Mouse (Mus musculus): ENCODE measurements around the gene Dusp5. TPM values are rescaled to one million over a fixed set of nuclear protein-coding genes. Genes with fewer than 3 reads are reported as not detected.

The Dusp5 gene
- polyA plus RNA-seq, 1 experiment from 2014 or later, result 2.9 TPM

DNA sequence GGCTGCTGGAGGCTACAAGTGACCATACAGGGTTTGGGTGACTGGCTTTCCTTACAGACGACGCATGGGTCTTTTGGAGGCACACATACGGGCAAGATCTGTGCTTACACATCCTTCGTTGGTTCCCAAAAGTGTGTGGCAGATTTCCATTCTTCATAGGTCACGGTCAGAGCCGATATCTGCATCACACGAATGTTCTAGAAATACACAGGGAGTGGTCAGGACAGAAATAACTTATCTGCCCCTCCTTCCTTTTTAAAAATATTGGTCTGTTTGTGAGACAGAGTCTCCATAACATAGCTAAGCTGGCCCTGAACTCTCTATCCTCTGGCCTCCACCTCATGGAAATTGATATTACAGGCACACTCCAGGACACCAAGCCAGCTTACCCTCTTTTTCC, 24.7 kb upstream of the Dusp5 start:
- no peaks in the 10 kb centered on the region for H3K9me3 ChIP-seq (ENCODE audit: control insufficient read depth, low read length)
- 91% methylated on average over 7 of the region's 7 CpGs for WGBS
- no peak overlapping the region for H3K9ac ChIP-seq (ENCODE audit: low read length)
- no peaks in the 10 kb centered on the region for H3K4me1 ChIP-seq (ENCODE audit: control insufficient read depth, insufficient read depth, low read length)
- no peak overlapping the region for H3K4me2 ChIP-seq
- H3K36me3 ChIP-seq (ENCODE audit: control insufficient read depth, insufficient read depth, low read length), result no peaks in the 10 kb centered on the region
- no peak for DNase-seq (ENCODE audit: low spot score, missing footprints)
- no peak for ATAC-seq (ENCODE audit: low FRiP score)
- no peak overlapping the region for H3K4me3 ChIP-seq (ENCODE audit: low read depth, low read length)
- no peaks in the 10 kb centered on the region for H3K27me3 ChIP-seq (ENCODE audit: control insufficient read depth, insufficient read depth, low read length)
- H3K27ac ChIP-seq (ENCODE audit: low read depth, low read length), result no peak overlapping the region

DNA sequence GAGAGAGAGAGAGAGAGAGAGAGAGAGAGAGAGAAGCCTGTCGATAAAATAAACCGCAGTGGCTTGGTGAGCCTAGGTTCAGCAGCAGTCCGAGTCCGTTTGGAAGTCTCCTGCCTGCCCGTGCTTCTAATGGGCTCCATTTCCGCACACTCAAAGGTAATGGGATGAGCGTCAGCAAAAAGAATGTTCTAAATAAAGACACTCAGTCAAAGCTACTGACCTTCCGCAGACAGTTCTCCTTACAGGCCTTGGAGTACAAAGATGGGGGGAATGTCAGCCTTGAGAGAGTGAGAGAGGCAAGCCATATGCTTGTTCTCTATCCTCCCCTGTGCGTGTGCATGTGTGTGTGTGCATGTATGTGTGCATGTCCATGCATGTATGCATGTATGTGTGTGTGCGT, 23.2 kb upstream of the Dusp5 start:
- 85% methylated on average over 10 of the region's 10 CpGs for WGBS
- no peaks in the 10 kb centered on the region for H3K9me3 ChIP-seq (ENCODE audit: control insufficient read depth, low read length)
- ATAC-seq (ENCODE audit: low FRiP score) (no peak), DNase-seq (ENCODE audit: low spot score, missing footprints) (no peak)
- no peaks in the 10 kb centered on the region for H3K27me3 ChIP-seq (ENCODE audit: control insufficient read depth, insufficient read depth, low read length)
- no peak overlapping the region for H3K9ac ChIP-seq (ENCODE audit: low read length)
- H3K27ac ChIP-seq (ENCODE audit: low read depth, low read length), result no peak overlapping the region
- no peaks in the 10 kb centered on the region for H3K4me1 ChIP-seq (ENCODE audit: control insufficient read depth, insufficient read depth, low read length)
- no peaks in the 10 kb centered on the region for H3K36me3 ChIP-seq (ENCODE audit: control insufficient read depth, insufficient read depth, low read length)
- H3K4me2 ChIP-seq, result no peak overlapping the region
- no peak overlapping the region for H3K4me3 ChIP-seq (ENCODE audit: low read depth, low read length)

DNA sequence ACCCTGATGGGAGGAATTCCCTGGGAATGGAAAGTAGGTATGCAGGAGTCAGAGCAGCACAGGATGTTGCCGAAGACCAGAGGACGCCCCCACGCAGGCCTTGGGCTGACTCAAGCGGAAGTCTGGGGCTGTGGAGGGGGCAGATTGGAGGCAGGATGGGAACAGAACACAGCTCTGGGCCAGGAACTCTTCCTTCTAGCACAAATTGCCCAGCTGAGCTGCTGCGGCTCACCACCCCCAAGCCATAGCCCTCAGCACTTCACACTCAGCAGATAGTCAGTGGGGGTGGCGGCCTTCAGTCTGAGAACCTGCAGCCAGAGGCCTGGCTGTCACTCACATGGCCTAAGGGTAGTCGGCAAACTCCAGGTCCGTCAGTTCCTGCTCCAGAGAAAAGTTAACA, 21.4 kb upstream of the Dusp5 start:
- Histone ChIP-seq H3K36me3 (ENCODE audit: control insufficient read depth, insufficient read depth, low read length) (no peaks in the 10 kb centered on the region), H3K4me3 (ENCODE audit: low read depth, low read length) (no peak overlapping the region), H3K4me2 (no peak overlapping the region), H3K9ac (ENCODE audit: low read length) (no peak overlapping the region), H3K4me1 (ENCODE audit: control insufficient read depth, insufficient read depth, low read length) (no peaks in the 10 kb centered on the region), H3K27ac (ENCODE audit: low read depth, low read length) (no peak overlapping the region), H3K27me3 (ENCODE audit: control insufficient read depth, insufficient read depth, low read length) (no peaks in the 10 kb centered on the region), H3K9me3 (ENCODE audit: control insufficient read depth, low read length) (no peaks in the 10 kb centered on the region)
- DNase-seq (ENCODE audit: low spot score, missing footprints) (no peak), ATAC-seq (ENCODE audit: low FRiP score) (no peak)
- WGBS, result 67% methylated on average over 8 of the region's 8 CpGs

DNA sequence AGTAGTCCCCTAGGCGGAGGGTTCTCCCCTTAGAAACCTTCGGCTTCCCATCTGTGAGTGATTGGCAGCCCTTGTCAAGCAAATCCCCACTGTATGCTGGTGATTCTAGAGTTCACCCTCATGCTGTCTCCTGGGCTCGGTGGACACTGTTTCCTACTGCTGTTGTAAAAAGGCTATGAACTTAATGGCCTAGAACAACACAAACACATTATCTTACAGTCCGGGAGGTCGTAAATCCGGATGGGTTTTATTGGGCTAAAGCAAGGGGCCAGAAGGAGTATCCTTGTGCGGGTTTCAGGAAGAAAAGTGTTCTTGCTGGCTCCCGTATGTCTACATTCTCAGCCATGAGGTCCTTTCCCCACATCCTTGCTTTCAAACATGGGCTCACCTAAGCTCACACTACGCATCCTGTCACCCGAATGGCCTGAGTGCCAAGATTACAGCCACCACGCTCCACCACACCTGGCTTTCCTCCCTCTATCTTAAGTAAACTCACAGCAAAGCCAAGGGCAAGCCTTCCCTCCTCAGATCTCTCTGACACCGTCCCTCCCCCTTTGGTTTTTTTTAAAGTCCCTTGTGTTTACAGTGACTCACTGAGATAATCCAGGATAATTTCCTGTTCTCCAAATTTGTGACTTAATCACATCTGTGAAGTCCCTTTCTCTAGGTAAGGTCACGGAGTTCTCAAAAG, 17.5 kb upstream of the Dusp5 start:
- Histone ChIP-seq H3K9me3 (ENCODE audit: control insufficient read depth, low read length) (no peaks in the 10 kb centered on the region), H3K27ac (ENCODE audit: low read depth, low read length) (no peak overlapping the region), H3K4me1 (ENCODE audit: control insufficient read depth, insufficient read depth, low read length) (no peaks in the 10 kb centered on the region), H3K9ac (ENCODE audit: low read length) (no peak overlapping the region), H3K36me3 (ENCODE audit: control insufficient read depth, insufficient read depth, low read length) (no peaks in the 10 kb centered on the region), H3K4me3 (ENCODE audit: low read depth, low read length) (no peak overlapping the region), H3K27me3 (ENCODE audit: control insufficient read depth, insufficient read depth, low read length) (no peaks in the 10 kb centered on the region), H3K4me2 (no peak overlapping the region)
- no peak for DNase-seq (ENCODE audit: low spot score, missing footprints)
- no peak for ATAC-seq (ENCODE audit: low FRiP score)
- WGBS, result 87% methylated on average over 13 of the region's 13 CpGs

DNA sequence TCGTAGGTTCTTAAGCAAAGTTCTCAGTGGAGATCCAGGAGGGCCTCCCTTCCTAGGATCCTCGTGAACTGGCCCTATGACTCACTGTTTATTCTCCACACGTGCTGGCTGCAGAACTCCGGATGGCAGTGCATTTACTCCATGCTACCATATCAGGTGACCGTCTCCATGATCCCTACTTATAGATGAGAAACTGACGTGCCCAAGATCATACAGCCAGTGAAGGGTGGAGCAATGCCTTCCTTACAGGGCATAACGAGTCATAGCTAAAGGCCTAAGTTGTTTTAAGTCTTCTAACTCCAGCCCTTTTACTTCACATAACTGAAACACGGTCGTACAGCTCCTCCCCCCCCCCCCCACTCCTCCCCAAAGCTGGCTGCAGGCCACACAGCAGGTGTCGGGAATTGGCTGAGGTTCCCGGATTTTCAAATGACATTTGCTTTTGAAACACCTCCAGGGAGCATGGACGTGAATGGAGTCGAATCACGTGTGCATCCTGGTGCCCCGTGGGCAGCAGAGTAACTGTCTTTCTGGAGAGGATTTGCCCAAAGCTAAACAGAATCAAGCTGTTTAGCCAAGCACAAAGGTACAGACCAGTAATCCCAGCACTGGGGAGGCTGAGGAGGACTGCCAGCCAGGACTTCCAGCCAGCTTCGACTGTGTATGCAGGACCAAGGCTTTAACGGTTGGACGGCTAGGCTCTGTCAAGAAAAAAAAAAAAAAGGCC, 11.4 kb upstream of the Dusp5 start:
- peaks cover 5% of the 10 kb centered on the region; the same call in 1 of the 2 replicates for H3K4me1 ChIP-seq (ENCODE audit: control insufficient read depth, insufficient read depth, low read length)
- DNase-seq (ENCODE audit: low spot score, missing footprints) (no peak), ATAC-seq (ENCODE audit: low FRiP score) (0 out of 2 replicates have a peak, but pooled peaks have one; percentile 24)
- no peaks in the 10 kb centered on the region for H3K9me3 ChIP-seq (ENCODE audit: control insufficient read depth, low read length)
- no peaks in the 10 kb centered on the region for H3K36me3 ChIP-seq (ENCODE audit: control insufficient read depth, insufficient read depth, low read length)
- no peak overlapping the region for H3K27ac ChIP-seq (ENCODE audit: low read depth, low read length)
- H3K4me3 ChIP-seq (ENCODE audit: low read depth, low read length), result no peak overlapping the region
- no peaks in the 10 kb centered on the region for H3K27me3 ChIP-seq (ENCODE audit: control insufficient read depth, insufficient read depth, low read length)
- 32% methylated on average over 18 of the region's 18 CpGs for WGBS
- H3K9ac ChIP-seq (ENCODE audit: low read length), result no peak overlapping the region
- H3K4me2 ChIP-seq, result no peak overlapping the region

DNA sequence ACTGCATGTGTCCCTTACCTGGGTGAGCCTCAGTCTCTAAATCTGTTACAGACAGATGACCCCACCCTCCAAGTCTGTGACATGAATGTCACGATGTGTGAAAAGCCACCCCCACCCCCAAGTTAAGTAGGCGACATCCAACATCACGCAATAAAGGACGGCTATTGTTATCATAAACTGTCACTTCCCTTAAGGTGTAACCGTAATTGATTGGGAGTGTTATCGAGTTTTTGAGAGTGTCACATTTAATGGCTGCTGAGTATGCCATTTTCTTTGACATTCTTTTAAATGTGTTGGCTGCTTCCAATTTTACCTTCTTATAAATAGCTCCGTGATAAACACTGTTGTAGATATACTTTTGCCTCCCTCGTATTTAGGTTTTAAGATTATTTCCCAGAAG, 9.4 kb upstream of the Dusp5 start:
- H3K27ac ChIP-seq (ENCODE audit: low read depth, low read length), result no peak overlapping the region
- no peak overlapping the region for H3K9ac ChIP-seq (ENCODE audit: low read length)
- WGBS, result 94% methylated on average over 8 of the region's 8 CpGs
- no peaks in the 10 kb centered on the region for H3K36me3 ChIP-seq (ENCODE audit: control insufficient read depth, insufficient read depth, low read length)
- H3K4me1 ChIP-seq (ENCODE audit: control insufficient read depth, insufficient read depth, low read length), result peaks cover 5% of the 10 kb centered on the region; the same call in 1 of the 2 replicates
- H3K27me3 ChIP-seq (ENCODE audit: control insufficient read depth, insufficient read depth, low read length), result no peaks in the 10 kb centered on the region
- H3K4me3 ChIP-seq (ENCODE audit: low read depth, low read length), result no peak overlapping the region
- H3K4me2 ChIP-seq, result no peak overlapping the region
- DNase-seq (ENCODE audit: low spot score, missing footprints), result no peak
- H3K9me3 ChIP-seq (ENCODE audit: control insufficient read depth, low read length), result no peaks in the 10 kb centered on the region
- no peak for ATAC-seq (ENCODE audit: low FRiP score)

DNA sequence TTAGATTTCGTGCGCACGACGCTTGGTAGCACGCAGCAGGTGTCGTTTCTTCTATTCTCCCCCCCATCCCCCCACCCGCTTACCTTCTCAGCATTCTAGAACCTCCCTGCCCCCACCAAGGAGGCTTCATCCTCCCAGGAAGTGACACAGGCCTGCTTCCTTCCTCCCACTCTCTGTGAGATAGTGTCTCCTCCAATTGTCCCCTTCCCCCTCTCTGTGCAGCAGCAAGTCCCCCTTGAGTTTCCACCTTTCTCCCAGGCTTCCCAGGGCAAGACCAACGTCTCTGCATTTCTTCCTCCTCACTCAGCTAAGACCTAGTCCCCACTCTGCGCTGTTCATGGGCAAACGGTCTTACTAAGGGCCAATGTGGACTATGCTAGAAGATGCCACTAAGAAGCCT, 8.9 kb upstream of the Dusp5 start:
- Histone ChIP-seq H3K4me3 (ENCODE audit: low read depth, low read length) (no peak overlapping the region), H3K36me3 (ENCODE audit: control insufficient read depth, insufficient read depth, low read length) (no peaks in the 10 kb centered on the region), H3K4me1 (ENCODE audit: control insufficient read depth, insufficient read depth, low read length) (peaks cover 5% of the 10 kb centered on the region; the same call in 1 of the 2 replicates), H3K27ac (ENCODE audit: low read depth, low read length) (no peak overlapping the region), H3K4me2 (no peak overlapping the region), H3K9ac (ENCODE audit: low read length) (no peak overlapping the region), H3K9me3 (ENCODE audit: control insufficient read depth, low read length) (no peaks in the 10 kb centered on the region), H3K27me3 (ENCODE audit: control insufficient read depth, insufficient read depth, low read length) (no peaks in the 10 kb centered on the region)
- WGBS, result 83% methylated on average over 10 of the region's 10 CpGs
- DNase-seq (ENCODE audit: low spot score, missing footprints) (no peak), ATAC-seq (ENCODE audit: low FRiP score) (no peak)

DNA sequence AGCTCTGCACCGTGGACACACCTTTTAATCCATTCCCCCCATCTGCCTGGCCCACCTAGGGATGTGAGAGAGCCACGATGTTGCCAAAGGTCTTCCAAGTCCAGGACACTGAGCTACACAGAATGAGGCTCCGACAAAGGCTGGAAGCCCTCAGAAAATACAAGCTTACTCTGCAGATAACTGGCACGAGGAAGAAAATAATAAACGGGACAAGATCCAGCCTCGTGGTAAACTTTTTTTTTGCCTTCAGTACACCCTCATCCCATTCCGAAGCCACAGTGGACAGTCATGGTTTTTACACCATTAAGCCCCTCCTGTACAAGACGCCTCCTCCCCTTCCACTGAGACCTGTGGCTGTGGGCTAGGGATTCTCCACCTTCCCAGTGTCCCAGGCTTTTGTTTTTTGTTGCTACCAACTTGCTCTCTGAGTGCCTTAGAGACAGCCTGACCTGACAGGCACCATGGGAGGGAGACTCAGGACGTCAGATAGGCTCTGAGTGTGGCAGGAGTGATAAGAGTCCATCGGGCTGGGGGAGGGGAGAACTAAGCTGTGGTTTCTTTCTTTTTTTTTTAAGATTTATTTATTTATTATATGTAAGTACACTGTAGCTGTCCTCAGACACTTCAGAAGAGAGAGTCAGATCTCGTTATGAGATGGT, 7.6 kb upstream of the Dusp5 start:
- Histone ChIP-seq H3K27ac (ENCODE audit: low read depth, low read length) (no peak overlapping the region), H3K4me3 (ENCODE audit: low read depth, low read length) (no peak overlapping the region), H3K4me1 (ENCODE audit: control insufficient read depth, insufficient read depth, low read length) (peaks cover 5% of the 10 kb centered on the region; the same call in 1 of the 2 replicates), H3K9me3 (ENCODE audit: control insufficient read depth, low read length) (no peaks in the 10 kb centered on the region), H3K4me2 (no peak overlapping the region), H3K36me3 (ENCODE audit: control insufficient read depth, insufficient read depth, low read length) (no peaks in the 10 kb centered on the region), H3K9ac (ENCODE audit: low read length) (no peak overlapping the region), H3K27me3 (ENCODE audit: control insufficient read depth, insufficient read depth, low read length) (no peaks in the 10 kb centered on the region)
- WGBS, result 47% methylated on average over 11 of the region's 11 CpGs
- DNase-seq (ENCODE audit: low spot score, missing footprints) (no peak), ATAC-seq (ENCODE audit: low FRiP score) (no peak)

DNA sequence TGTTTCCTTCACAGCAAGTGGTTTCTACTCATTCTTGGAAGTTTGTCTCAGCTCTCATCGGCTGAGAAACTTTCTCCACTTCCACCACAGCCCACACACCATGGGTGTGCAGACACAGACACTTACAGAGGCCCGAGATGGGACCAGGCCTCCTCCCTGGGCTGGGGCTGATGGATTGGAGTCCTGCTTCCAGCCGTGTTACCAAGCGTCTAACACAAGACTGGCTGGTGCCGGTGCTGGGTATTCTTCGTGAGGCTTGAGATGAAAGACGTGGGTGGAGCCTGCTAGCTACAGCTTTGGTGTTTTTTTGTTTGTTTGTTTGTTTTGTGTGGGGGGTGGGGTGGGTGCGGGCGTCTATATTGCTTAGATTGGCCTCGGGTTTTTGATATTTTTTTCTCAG, 1.4 kb upstream of the Dusp5 start:
- Histone ChIP-seq H3K4me2 (no peak overlapping the region), H3K9me3 (ENCODE audit: control insufficient read depth, low read length) (no peaks in the 10 kb centered on the region), H3K9ac (ENCODE audit: low read length) (no peak overlapping the region), H3K27ac (ENCODE audit: low read depth, low read length) (no peak overlapping the region), H3K4me1 (ENCODE audit: control insufficient read depth, insufficient read depth, low read length) (peaks cover 21% of the 10 kb centered on the region), H3K27me3 (ENCODE audit: control insufficient read depth, insufficient read depth, low read length) (peaks cover 23% of the 10 kb centered on the region), H3K36me3 (ENCODE audit: control insufficient read depth, insufficient read depth, low read length) (no peaks in the 10 kb centered on the region), H3K4me3 (ENCODE audit: low read depth, low read length) (no peak overlapping the region)
- ATAC-seq (ENCODE audit: low FRiP score) (no peak), DNase-seq (ENCODE audit: low spot score, missing footprints) (no peak)
- 15% methylated on average over 10 of the region's 10 CpGs for WGBS

Data from midbrain, embryonic 11.5 days (tissue).